Mouse (Mus musculus) neural tube, embryonic 11.5 days (tissue): ENCODE measurements around the gene Lhx2. TPM values are rescaled to one million over a fixed set of nuclear protein-coding genes. Genes with fewer than 3 reads are reported as not detected.

Source experiments
- ATAC-seq: fragments of 200-750 bp; cut with Nextera tagmentation; 2 replicates; pipeline ENCODE4 v1.8.0; 2017; ENCODE audit warnings: moderate number of reproducible peaks, mild to moderate bottlenecking, moderate TSS enrichment, moderate library complexity; ENCODE audit not compliant: insufficient read depth, low FRiP score, low TSS enrichment
- DNase-seq: peaks from one replicate; pipeline ENCODE4 v3.0.0-alpha.2; 2015; ENCODE audit warnings: low spot score
- H3K27ac ChIP-seq: fragments of 300-500 bp; sonication (generic); 2 replicates; pipeline ENCODE4 v1.5.1; 2014; ENCODE audit warnings: low read depth, mild to moderate bottlenecking, low read length
- H3K27me3 ChIP-seq: fragments of 300-500 bp; sonication (generic); 2 replicates; pipeline ENCODE4 v1.6.1; 2014; ENCODE audit warnings: mild to moderate bottlenecking, low read length, mixed read lengths; ENCODE audit not compliant: control insufficient read depth, insufficient read depth
- H3K36me3 ChIP-seq: fragments of 300-500 bp; sonication (generic); 2 replicates; pipeline ENCODE4 v1.6.1; 2014; ENCODE audit warnings: mild to moderate bottlenecking, low read length, moderate library complexity, mixed read lengths; ENCODE audit not compliant: control insufficient read depth, insufficient read depth
- H3K4me1 ChIP-seq: fragments of 300-500 bp; sonication (generic); 2 replicates; pipeline ENCODE4 v1.6.1; 2014; ENCODE audit warnings: low read length, mixed read lengths; ENCODE audit not compliant: control insufficient read depth, insufficient read depth
- H3K4me2 ChIP-seq: fragments of 300-500 bp; sonication (generic); 2 replicates; pipeline ENCODE4 v1.6.1; 2014; ENCODE audit warnings: low read depth, mild to moderate bottlenecking, moderate library complexity
- H3K4me3 ChIP-seq: fragments of 300-500 bp; sonication (generic); 2 replicates; pipeline ENCODE4 v1.5.1; 2014; ENCODE audit warnings: low read depth, low read length
- H3K9ac ChIP-seq: fragments of 300-500 bp; sonication (generic); 2 replicates; pipeline ENCODE4 v1.6.1; 2014; ENCODE audit warnings: mild to moderate bottlenecking, low read length
- H3K9me3 ChIP-seq: fragments of 300-500 bp; sonication (generic); 2 replicates; pipeline ENCODE4 v1.6.1; 2016; ENCODE audit warnings: low read length; ENCODE audit not compliant: control insufficient read depth
- WGBS: fragments of 180-500 bp; shearing (Covaris S2); extraction: QIAGEN DNeasy Blood & Tissue Kit; methylation state at CpG from one replicate; pipeline ENCODE4 v1.1.7; 2014; 5-methylcytosine and 5-hydroxymethylcytosine counted together
- polyA plus RNA-seq: library from polyadenylated mRNA; unstranded; fragments of >200 nt; fragmentation: Nextera tagmentation; extraction: Ambion mirVana; gene quantifications from 2 replicates; pipeline ENCODE4 v1.2.1, GENCODE M21; 2014

Lhx2 gene
- polyA plus RNA-seq, 1 experiment from 2014 or later: 8.7 TPM

DNA sequence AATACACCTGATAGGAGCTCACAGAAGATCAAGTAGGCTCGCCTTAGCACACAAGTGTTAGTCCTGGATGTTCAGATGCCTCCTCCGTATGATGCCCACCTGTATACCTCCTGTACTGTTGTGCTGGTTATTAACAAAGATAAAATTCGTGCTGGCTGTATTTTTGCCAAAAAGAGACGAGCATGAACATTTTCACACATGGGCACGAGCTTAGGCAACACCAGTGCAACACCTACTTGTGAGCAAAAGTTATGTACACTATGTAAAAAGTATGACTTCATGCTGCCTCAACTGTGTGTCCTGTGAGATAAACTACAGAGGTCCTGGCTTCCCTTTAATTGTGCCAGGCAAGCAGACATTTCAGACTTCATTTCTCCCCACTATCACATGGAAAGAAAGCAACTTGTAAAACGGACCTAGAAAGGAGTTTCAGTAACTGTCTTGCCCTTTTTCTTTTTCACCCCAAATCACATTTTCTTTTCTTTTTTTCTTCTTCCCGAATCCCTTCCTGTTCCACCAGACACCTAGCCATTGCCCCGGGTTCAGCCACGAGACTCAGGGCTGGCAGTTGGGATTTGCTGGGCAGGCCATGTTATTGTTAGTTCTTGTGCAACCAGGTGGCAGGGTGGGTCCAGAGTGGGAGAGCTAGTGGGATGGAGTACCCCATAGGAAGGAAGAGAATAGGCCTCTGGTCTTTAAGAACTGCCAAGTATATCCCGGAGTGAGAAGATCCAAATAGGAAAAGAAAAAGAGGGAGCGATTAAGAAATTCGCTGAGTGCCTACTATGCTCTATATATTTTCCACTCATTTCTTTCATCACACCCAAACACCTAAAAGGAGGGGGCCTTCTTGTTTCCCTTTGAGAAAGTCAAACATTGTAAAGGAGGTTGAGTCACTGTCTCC, 10.6 kb downstream of the Lhx2 start:
- H3K4me1 ChIP-seq: peaks cover 10% of the 10 kb centered on the region
- H3K27me3 ChIP-seq: peaks cover 100% of the 10 kb centered on the region
- DNase-seq (no peak), ATAC-seq (no peak)
- no peak overlapping the region for H3K4me2 ChIP-seq
- H3K4me3 ChIP-seq: no peak overlapping the region
- no peaks in the 10 kb centered on the region for H3K9me3 ChIP-seq
- H3K27ac ChIP-seq: no peak overlapping the region
- WGBS: 3% methylated on average over 12 of the region's 12 CpGs
- H3K36me3 ChIP-seq: no peaks in the 10 kb centered on the region
- H3K9ac ChIP-seq: no peak overlapping the region

DNA sequence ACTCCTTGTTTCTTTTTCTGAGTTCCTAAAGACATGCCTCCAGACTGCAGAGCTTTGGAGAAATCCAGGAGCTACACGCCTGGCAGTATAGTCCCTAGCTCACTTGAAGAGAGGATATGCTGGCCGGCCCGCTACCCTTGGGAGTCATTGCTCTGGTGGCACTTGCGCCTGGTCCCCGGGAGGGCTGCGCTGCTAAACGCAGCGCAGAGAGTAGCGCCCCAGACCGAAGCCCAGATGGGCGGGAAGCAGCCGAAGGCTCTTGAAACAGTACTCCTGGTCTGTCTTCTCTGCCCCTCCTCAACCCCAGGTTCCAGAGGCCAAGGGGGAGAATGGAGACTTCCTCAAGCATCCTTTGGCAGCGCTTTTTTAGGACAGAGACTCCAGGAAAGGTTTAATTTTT, 11.3 kb downstream of the Lhx2 start:
- Histone ChIP-seq H3K27me3 (peaks cover 100% of the 10 kb centered on the region), H3K4me1 (peaks cover 10% of the 10 kb centered on the region), H3K9me3 (no peaks in the 10 kb centered on the region), H3K27ac (no peak overlapping the region), H3K36me3 (no peaks in the 10 kb centered on the region), H3K4me3 (peak overlapping the region; percentile 11), H3K4me2 (peak overlapping the region; percentile 46), H3K9ac (no peak overlapping the region)
- ATAC-seq (no peak), DNase-seq (peak; percentile 52)
- under 1% methylated on average over 13 of the region's 13 CpGs for WGBS

DNA sequence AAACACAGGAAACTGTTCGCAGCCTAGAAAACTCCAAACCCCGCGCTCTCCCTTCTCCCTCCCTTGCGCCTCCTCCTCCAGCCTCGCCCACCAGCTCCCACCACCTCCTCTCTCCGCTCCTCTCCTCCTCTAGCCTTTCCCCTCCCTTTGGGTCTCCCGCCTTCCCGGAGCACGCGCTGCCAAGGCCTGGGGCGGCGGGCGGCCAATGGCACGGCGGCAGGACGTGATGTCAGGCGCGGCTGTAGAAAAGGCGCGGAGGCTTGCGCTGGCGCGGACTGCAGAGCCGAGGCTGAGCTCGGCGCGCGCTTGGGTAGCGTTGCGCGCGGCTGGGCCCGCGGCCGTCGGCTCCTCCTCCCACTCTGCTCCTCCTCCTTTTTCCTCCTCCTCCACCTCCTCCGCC, 11.7 kb downstream of the Lhx2 start:
- Histone ChIP-seq H3K4me1 (peaks cover 10% of the 10 kb centered on the region), H3K9me3 (no peaks in the 10 kb centered on the region), H3K36me3 (no peaks in the 10 kb centered on the region), H3K4me3 (peak overlapping the region; percentile 31), H3K9ac (no peak overlapping the region), H3K27me3 (peaks cover 100% of the 10 kb centered on the region), H3K4me2 (peak overlapping the region; percentile 46), H3K27ac (peak overlapping the region; percentile 3; the same call in 1 of the 2 replicates)
- peak; percentile 83 for ATAC-seq
- under 1% methylated on average over 36 of the region's 37 CpGs for WGBS
- DNase-seq: peak; percentile 90

DNA sequence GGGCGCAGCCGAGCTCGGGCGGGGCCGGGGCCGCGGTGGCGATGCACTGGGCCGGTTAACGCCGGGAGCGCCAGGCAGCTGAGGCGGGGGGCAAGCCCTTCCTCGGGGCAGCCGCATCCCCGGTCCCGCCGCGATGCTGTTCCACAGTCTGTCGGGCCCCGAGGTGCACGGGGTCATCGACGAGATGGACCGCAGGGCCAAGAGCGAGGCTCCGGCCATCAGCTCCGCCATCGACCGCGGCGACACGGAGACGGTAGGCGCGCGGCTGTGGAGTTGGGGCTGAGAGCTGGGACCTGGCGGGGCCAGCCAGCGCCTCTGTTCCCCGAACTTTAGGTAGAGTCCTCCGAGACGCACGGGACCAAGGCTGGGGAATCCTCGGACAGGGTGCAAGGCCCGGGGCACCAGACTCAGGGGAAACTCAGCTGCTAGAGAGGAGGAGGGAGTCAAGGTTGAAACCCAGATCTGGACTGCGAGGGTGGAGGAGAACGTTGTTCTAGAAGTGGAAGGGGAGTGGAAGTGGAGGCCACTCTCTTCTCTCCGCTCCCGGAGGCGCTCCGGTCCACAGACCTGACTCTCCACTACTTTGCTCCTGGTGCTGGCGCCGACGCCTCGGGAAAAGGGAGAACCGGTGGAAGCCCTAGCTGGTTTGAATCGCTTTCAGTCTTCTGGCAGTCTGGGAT, 12.7 kb downstream of the Lhx2 start:
- H3K4me2 ChIP-seq: peak overlapping the region; percentile 46
- no peak overlapping the region for H3K9ac ChIP-seq
- H3K9me3 ChIP-seq: no peaks in the 10 kb centered on the region
- under 1% methylated on average over 49 of the region's 57 CpGs for WGBS
- ATAC-seq (no peak), DNase-seq (peak; percentile 49)
- H3K4me1 ChIP-seq: peaks cover 10% of the 10 kb centered on the region
- H3K27ac ChIP-seq: no peak overlapping the region
- H3K36me3 ChIP-seq: no peaks in the 10 kb centered on the region
- peak overlapping the region; percentile 31 for H3K4me3 ChIP-seq
- H3K27me3 ChIP-seq: peaks cover 100% of the 10 kb centered on the region

DNA sequence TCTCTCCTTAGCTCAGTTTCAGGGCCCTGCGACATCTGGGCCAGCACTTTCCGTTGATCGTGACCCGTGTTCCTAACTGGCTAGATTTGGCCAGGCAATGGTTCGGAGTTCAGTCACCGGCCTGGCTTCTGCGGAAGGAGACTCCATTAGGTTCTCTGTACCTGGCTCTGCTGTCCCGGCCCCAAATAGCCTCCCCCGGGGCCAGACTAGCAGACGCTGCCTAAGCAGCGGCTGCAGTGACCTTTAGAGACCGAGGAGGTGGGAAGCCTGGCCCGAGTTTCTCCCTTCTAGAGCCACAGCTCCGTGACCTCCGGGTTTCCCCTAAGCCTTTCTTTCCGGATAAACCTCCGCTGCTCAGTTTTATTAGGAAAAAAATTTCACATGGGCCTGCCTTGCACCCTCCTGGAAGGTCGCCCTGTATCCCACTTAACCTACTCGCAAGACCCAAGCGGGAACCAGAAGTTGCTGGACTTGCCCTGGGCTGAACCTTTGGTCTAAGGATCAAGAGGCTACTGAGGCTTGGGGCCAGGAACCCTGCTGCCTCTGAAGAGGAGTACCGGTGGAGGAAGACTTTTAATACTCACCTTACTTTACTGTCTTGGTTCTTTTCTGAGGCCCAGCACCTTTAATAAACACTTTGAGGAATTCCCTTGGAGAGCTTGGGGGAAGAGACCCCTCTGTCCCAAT, 13.4 kb downstream of the Lhx2 start:
- H3K4me1 ChIP-seq: peaks cover 11% of the 10 kb centered on the region
- no peaks in the 10 kb centered on the region for H3K36me3 ChIP-seq
- ATAC-seq (no peak), DNase-seq (no peak)
- H3K27me3 ChIP-seq: peaks cover 100% of the 10 kb centered on the region
- H3K4me2 ChIP-seq: peak overlapping the region; percentile 10; the same call in 1 of the 2 replicates
- H3K4me3 ChIP-seq: peak overlapping the region; percentile 31
- no peaks in the 10 kb centered on the region for H3K9me3 ChIP-seq
- no peak overlapping the region for H3K9ac ChIP-seq
- under 1% methylated on average over 21 of the region's 21 CpGs for WGBS
- H3K27ac ChIP-seq: no peak overlapping the region

DNA sequence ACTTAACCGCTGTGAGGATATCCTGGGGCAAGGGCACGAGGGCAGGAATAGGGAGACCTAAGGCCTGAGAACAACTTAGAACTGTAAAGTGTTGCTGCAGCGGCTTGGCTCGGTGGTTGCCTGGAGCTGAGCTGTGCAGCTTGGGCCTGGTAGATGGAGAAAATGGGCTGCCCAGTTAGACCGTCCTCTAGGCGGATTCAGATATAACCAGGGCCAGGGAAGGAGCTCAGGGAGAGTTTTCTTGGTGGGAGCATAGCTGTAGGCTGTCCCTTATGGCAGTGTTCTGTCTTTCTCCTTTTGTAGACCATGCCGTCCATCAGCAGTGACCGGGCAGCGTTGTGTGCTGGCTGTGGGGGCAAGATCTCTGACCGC, 13.9 kb downstream of the Lhx2 start:
- no peaks in the 10 kb centered on the region for H3K9me3 ChIP-seq
- peaks cover 13% of the 10 kb centered on the region for H3K4me1 ChIP-seq
- 0% methylated on average over 10 of the region's 10 CpGs for WGBS
- peaks cover 100% of the 10 kb centered on the region for H3K27me3 ChIP-seq
- H3K4me3 ChIP-seq: no peak overlapping the region
- no peaks in the 10 kb centered on the region for H3K36me3 ChIP-seq
- DNase-seq: no peak
- no peak overlapping the region for H3K27ac ChIP-seq
- no peak for ATAC-seq
- no peak overlapping the region for H3K9ac ChIP-seq
- H3K4me2 ChIP-seq: no peak overlapping the region

DNA sequence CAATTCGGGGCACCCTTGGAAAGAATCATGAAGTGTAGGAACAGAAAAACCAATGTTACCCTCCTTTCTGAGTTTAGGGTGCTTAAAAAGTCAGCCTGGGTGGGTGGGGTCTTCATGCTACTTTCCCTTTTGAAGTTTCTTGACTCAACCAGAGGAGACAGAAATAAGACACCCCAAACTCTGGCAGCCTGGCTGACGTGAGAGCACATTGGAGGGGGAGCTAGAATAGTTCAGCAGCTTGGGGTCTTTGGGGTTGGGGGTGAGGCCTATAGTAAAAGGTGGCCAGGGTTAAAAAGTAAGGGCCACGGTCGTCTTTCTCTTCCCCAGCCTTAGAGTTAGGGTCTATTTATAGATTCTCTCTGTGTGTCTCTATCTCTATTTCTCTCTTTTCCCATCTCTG, 14.6 kb downstream of the Lhx2 start:
- H3K4me3 ChIP-seq: no peak overlapping the region
- 8% methylated on average over 4 of the region's 4 CpGs for WGBS
- H3K27me3 ChIP-seq: peaks cover 100% of the 10 kb centered on the region
- H3K4me2 ChIP-seq: no peak overlapping the region
- no peak for ATAC-seq
- no peaks in the 10 kb centered on the region for H3K9me3 ChIP-seq
- H3K4me1 ChIP-seq: peaks cover 13% of the 10 kb centered on the region
- DNase-seq: no peak
- no peaks in the 10 kb centered on the region for H3K36me3 ChIP-seq
- no peak overlapping the region for H3K9ac ChIP-seq
- no peak overlapping the region for H3K27ac ChIP-seq

DNA sequence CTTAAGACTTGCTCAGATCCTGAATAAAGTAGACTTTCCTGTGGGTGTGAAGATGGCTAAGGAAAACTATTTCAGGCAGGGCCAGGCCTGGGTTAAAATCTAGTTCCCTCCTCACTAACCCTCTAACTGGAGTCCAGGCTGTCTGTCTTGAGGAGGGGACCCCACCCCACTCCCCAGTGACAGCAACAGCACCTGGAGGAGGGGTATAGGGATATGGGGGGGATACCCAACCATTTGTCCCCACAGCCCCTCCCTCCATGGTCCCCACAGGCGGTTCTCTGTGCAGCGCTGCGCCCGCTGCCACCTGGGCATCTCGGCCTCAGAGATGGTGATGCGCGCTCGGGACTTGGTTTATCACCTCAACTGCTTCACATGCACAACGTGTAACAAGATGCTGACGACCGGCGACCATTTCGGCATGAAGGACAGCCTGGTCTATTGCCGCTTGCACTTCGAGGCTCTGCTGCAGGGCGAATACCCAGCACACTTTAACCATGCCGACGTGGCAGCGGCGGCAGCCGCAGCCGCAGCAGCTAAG, 15.2 kb downstream of the Lhx2 start:
- H3K9me3 ChIP-seq: no peaks in the 10 kb centered on the region
- H3K9ac ChIP-seq: no peak overlapping the region
- ATAC-seq (no peak), DNase-seq (no peak)
- H3K36me3 ChIP-seq: no peaks in the 10 kb centered on the region
- peaks cover 100% of the 10 kb centered on the region for H3K27me3 ChIP-seq
- no peak overlapping the region for H3K4me2 ChIP-seq
- peaks cover 13% of the 10 kb centered on the region for H3K4me1 ChIP-seq
- no peak overlapping the region for H3K27ac ChIP-seq
- WGBS: under 1% methylated on average over 22 of the region's 22 CpGs
- no peak overlapping the region; the same call in 1 of the 2 replicates for H3K4me3 ChIP-seq
